Mouse (Mus musculus) heart, adult 2 months (tissue): Measurements from ENCODE around the gene Ralgapa1. TPM values are rescaled to one million over a fixed set of nuclear protein-coding genes. Genes with fewer than 3 reads are reported as not detected.

Experiments used
- DNase-seq, 2 experiments: peaks; one replicate each; pipeline ENCODE4 v3.0.0; 2021
- H3K27ac ChIP-seq: fragments of 200-600 bp; 2 replicates; pipeline ENCODE4 v1.8.1; 2022
- H3K27me3 ChIP-seq: fragments of 200-500 bp; 2 replicates; pipeline ENCODE4 v1.6.1; 2012; ENCODE audit warnings: mild to moderate bottlenecking, low read length, inconsistent platforms, mixed read lengths; ENCODE audit not compliant: control insufficient read depth, insufficient read depth
- H3K36me3 ChIP-seq: fragments of 200-500 bp; 2 replicates; pipeline ENCODE4 v1.6.1; 2012; ENCODE audit warnings: low read length, inconsistent platforms; ENCODE audit not compliant: control insufficient read depth, insufficient read depth
- H3K4me1 ChIP-seq: fragments of 200-500 bp; 2 replicates; pipeline ENCODE4 v1.6.1; 2011; ENCODE audit warnings: low read length; ENCODE audit not compliant: control insufficient read depth, insufficient read depth
- H3K4me3 ChIP-seq: fragments of 200-600 bp; 2 replicates; pipeline ENCODE4 v1.8.1; 2022
- H3K79me2 ChIP-seq: fragments of 200-500 bp; replicated peaks from 2 replicates; pipeline ENCODE4 v1.6.1; 2012; ENCODE audit warnings: mild to moderate bottlenecking, inconsistent platforms, low read length, moderate library complexity, mixed read lengths; ENCODE audit not compliant: control insufficient read depth, insufficient read depth
- H3K9ac ChIP-seq: fragments of 200-500 bp; 2 replicates; pipeline ENCODE4 v1.6.1; 2012; ENCODE audit warnings: low read depth, mild to moderate bottlenecking, control low read depth, inconsistent platforms, low read length, mixed read lengths
- CTCF ChIP-seq: fragments of 200-600 bp; IDR thresholded peaks from 2 replicates; pipeline ENCODE4 v1.8.1; 2022; ENCODE audit warnings: antibody characterized with exemption, mild to moderate bottlenecking, moderate library complexity
- EP300 ChIP-seq: fragments of 200-500 bp; IDR thresholded peaks from 2 replicates; pipeline ENCODE4 v1.6.1; 2011; ENCODE audit warnings: low read depth, low read length, control low read depth; ENCODE audit not compliant: insufficient read depth
- POLR2A ChIP-seq: fragments of 200-500 bp; IDR thresholded peaks from 2 replicates; pipeline ENCODE4 v1.6.1; 2011; ENCODE audit warnings: mild to moderate bottlenecking, low read depth, low read length, control low read depth; ENCODE audit not compliant: insufficient read depth
- WGBS: fragments of 180-500 bp; shearing (Covaris S2); methylation state at CpG from one replicate; pipeline ENCODE4 v1.1.7; 2018; 5-methylcytosine and 5-hydroxymethylcytosine counted together
- intact Hi-C: fragments of 180-260 bp; cut with DNase I; formaldehyde crosslinking; loops from one replicate; pipeline ENCODE4 v1.15.1; 2025
- polyA plus RNA-seq: library from polyadenylated mRNA; depleted of rRNA; stranded (reverse); fragments of >200 nt; gene quantifications from 2 replicates; pipeline ENCODE4 v1.2.3, GENCODE M21; 2012
- total RNA-seq, 2 experiments: library from RNA; stranded (reverse); gene quantifications; 2 replicates each; pipeline ENCODE4 v1.2.3; 2021

Gene Ralgapa1
- total and polyA plus RNA-seq, 3 experiments: 38.8 to 57.0 (median 55.9) TPM

GRCm38 (mm10) chr12:55622615-55623245 is 198.2 kb downstream of the Ralgapa1 start:
- H3K9ac ChIP-seq: no peak overlapping the region
- no peaks in the 10 kb centered on the region for H3K36me3 ChIP-seq
- 69% methylated on average over 3 of the region's 3 CpGs for WGBS
- no peaks in the 10 kb centered on the region for H3K27me3 ChIP-seq
- no peak for DNase-seq
- TF ChIP-seq CTCF (no peak), POLR2A (no peak), EP300 (no peak)
- no peak overlapping the region for H3K4me3 ChIP-seq
- intact Hi-C loops: no loop called here
- no peak overlapping the region for H3K27ac ChIP-seq
- no peaks in the 10 kb centered on the region for H3K4me1 ChIP-seq
- no peaks in the 10 kb centered on the region for H3K79me2 ChIP-seq

- no peaks in the 10 kb centered on the region for H3K36me3 ChIP-seq
- WGBS: 87% methylated on average over 2 of the region's 2 CpGs
These were observed 200.6 kb downstream of the Ralgapa1 start for GRCm38 (mm10) chr12:55620321-55620720.

GRCm38 (mm10) chr12:55610812-55611211 is 210.2 kb downstream of the Ralgapa1 start:
- H3K9ac ChIP-seq: no peak overlapping the region
- TF ChIP-seq CTCF (no peak), POLR2A (no peak), EP300 (no peak)
- 52% methylated on average over 2 of the region's 2 CpGs for WGBS
- H3K36me3 ChIP-seq: no peaks in the 10 kb centered on the region
- no peaks in the 10 kb centered on the region for H3K79me2 ChIP-seq
- no peaks in the 10 kb centered on the region for H3K27me3 ChIP-seq
- no peak overlapping the region for H3K27ac ChIP-seq
- H3K4me3 ChIP-seq: no peak overlapping the region
- intact Hi-C loops: no loop called here
- no peaks in the 10 kb centered on the region for H3K4me1 ChIP-seq
- no peak for DNase-seq

More at GRCm38 (mm10) chr12:55620321-55620720, 200.6 kb downstream of the Ralgapa1 start:
- DNase-seq: no peak
- no peaks in the 10 kb centered on the region for H3K27me3 ChIP-seq
- no peak overlapping the region for H3K4me3 ChIP-seq
- TF ChIP-seq EP300 (no peak), POLR2A (no peak), CTCF (no peak)
- H3K27ac ChIP-seq: no peak overlapping the region
- intact Hi-C loops: no loop called here
- H3K4me1 ChIP-seq: no peaks in the 10 kb centered on the region
- H3K79me2 ChIP-seq: no peaks in the 10 kb centered on the region
- no peak overlapping the region for H3K9ac ChIP-seq

GRCm38 (mm10) chr12:55607902-55608301 is 213.1 kb downstream of the Ralgapa1 start:
- H3K4me1 ChIP-seq: no peaks in the 10 kb centered on the region
- H3K9ac ChIP-seq: no peak overlapping the region
- WGBS: 60% methylated on average over 4 of the region's 4 CpGs
- no peaks in the 10 kb centered on the region for H3K27me3 ChIP-seq
- no peak overlapping the region for H3K4me3 ChIP-seq
- no peak overlapping the region for H3K27ac ChIP-seq
- intact Hi-C loops: no loop called here
- H3K79me2 ChIP-seq: no peaks in the 10 kb centered on the region
- TF ChIP-seq EP300: no peak
- no peak for TF ChIP-seq POLR2A
- no peak for TF ChIP-seq CTCF
- H3K36me3 ChIP-seq: no peaks in the 10 kb centered on the region
- no peak for DNase-seq

GRCm38 (mm10) chr12:55604411-55604810 is 216.6 kb downstream of the Ralgapa1 start:
- Histone ChIP-seq H3K36me3 (no peaks in the 10 kb centered on the region), H3K9ac (no peak overlapping the region), H3K27ac (no peak overlapping the region), H3K79me2 (no peaks in the 10 kb centered on the region), H3K4me1 (no peaks in the 10 kb centered on the region), H3K27me3 (peaks cover 6% of the 10 kb centered on the region), H3K4me3 (no peak overlapping the region)
- no peak for TF ChIP-seq POLR2A
- intact Hi-C loops: no loop called here
- WGBS: 49% methylated on average over 3 of the region's 3 CpGs
- no peak for DNase-seq

GRCm38 (mm10) chr12:55600503-55600994 is 220.4 kb downstream of the Ralgapa1 start:
- no peak overlapping the region for H3K9ac ChIP-seq
- peaks cover 17% of the 10 kb centered on the region for H3K27me3 ChIP-seq
- no peaks in the 10 kb centered on the region for H3K79me2 ChIP-seq
- no peak overlapping the region for H3K27ac ChIP-seq
- no peak for TF ChIP-seq POLR2A
- TF ChIP-seq CTCF: no peak
- no peak for TF ChIP-seq EP300
- WGBS: 6% methylated on average over 42 of the region's 42 CpGs
- intact Hi-C loops: no loop called here
- H3K4me3 ChIP-seq: no peak overlapping the region
- no peak for DNase-seq
- H3K36me3 ChIP-seq: no peaks in the 10 kb centered on the region
- no peaks in the 10 kb centered on the region for H3K4me1 ChIP-seq
